ENCODE assay signal across 20 mouse cellular contexts in the genomic region with DNA sequence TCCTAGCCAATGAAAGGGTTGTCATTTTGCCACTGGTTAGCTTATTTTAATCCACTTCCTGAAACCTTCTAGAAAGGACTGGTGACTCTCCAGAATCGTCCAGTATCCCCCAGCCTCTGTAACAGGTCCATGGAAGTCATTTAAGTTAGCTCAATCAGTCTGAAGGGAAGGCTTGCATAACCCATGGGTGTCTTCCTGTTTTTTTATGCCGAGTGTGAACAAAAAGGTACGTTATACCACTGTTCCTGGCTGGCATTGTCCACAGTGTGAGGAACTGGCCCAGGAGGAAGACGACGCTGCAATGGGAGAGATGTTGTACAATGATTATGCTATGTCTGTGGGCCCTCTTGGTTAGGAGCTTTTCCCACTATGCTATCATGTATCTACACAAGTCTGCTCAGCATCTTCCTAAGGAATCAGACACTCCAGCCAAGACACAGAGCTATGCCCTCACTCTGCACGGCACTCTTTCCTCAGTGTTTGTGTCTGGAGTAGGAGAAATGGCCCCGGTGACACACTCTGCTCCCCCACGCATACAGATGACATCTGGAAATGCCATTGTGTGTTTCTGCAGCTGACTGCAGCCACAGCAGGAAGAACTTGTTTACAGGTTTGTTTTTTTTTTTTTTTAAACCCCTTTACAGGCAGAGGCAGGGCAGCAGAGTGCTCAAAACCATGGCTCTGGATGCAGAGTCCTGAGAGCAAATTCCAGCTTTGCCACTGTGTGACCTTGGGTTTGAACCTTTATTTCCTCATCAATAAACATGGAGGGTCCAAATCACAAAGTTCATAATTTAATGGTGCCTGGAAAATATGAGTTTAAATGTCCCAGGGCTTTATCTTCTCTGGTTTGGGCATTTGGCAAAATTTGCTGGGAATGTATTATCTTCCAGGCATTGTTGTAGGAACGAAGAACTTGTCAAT. TPM values are rescaled to one million over a fixed set of nuclear protein-coding genes. Genes with fewer than 3 reads are reported as not detected.
DNase-seq lines count a peak whose midpoint lies in the region; ATAC-seq and TF ChIP-seq lines count a peak whose summit lies in the region.
"Had no signal": no experiment of that assay in that cellular context is flagged by ENCODE, and none has a peak within 500 bp of the region (broad histone marks: within the 10 kb centered on the region; RNA-seq: fewer than 3 reads in every experiment).

No protein-coding gene starts in this region.

- DNase-seq in kidney, adult 2 months = peak; percentile 38
- no peak for DNase-seq in kidney, adult 18-20 months
- DNase-seq in heart, adult 9 months (ENCODE audit: low spot score in 2 of 2) = peak; percentile 71 to 78
- no peak for DNase-seq in forebrain, embryonic 14.5 days (ENCODE audit: low spot score)
- DNase-seq in testis, postnatal 14 days (ENCODE audit: low spot score) = no peak
- DNase-seq: cerebellum, postnatal 14 days; left cerebral cortex, postnatal 4 days; retina, postnatal 1 day had no signal

- H3K4me2 ChIP-seq in forebrain, embryonic 14.5 days (ENCODE audit: low read length) = no peak overlapping the region
- H3K4me2 ChIP-seq: heart, embryonic 13.5 days; hindbrain, embryonic 12.5 days; liver, embryonic 12.5 days; midbrain, embryonic 13.5 days had no signal

- H3K9ac ChIP-seq in forebrain, embryonic 14.5 days (ENCODE audit: low read length) = no peak overlapping the region
- H3K9ac ChIP-seq: heart, embryonic 13.5 days; hindbrain, embryonic 12.5 days; liver, embryonic 12.5 days; midbrain, embryonic 13.5 days had no signal

- no peak overlapping the region for H3K27ac ChIP-seq in kidney, adult 2 months (ENCODE audit: insufficient read depth, low read depth, low read length)
- H3K27ac ChIP-seq in brown adipose tissue, adult 24 weeks (replicated peaks; ENCODE audit: low read depth, low read length) = peak overlapping the region; percentile 81
- H3K27ac ChIP-seq in forebrain, embryonic 14.5 days (ENCODE audit: low read depth, low read length) = no peak overlapping the region
- H3K27ac ChIP-seq: embryonic facial prominence, embryonic 10.5 days; heart, embryonic 13.5 days; hindbrain, embryonic 12.5 days; kidney, postnatal 0 days; layer of hippocampus, adult 2 months; liver, embryonic 12.5 days; midbrain, embryonic 13.5 days had no signal

- no peak for TF ChIP-seq POLR2A in kidney, adult 2 months (IDR thresholded peaks at IDR 0.05; ENCODE audit: low read depth, low read length)

- no peak overlapping the region for H3K4me3 ChIP-seq in kidney, adult 2 months (ENCODE audit: insufficient read depth, low read depth, low read length)
- no peak overlapping the region for H3K4me3 ChIP-seq in brown adipose tissue, adult 24 weeks (ENCODE audit: insufficient read depth, low read depth, low read length)
- H3K4me3 ChIP-seq in megakaryocyte, embryonic 14.5 days (replicated peaks) = peak overlapping the region; percentile 15
- no peak overlapping the region for H3K4me3 ChIP-seq in forebrain, embryonic 14.5 days (ENCODE audit: low read depth, low read length)
- H3K4me3 ChIP-seq: embryonic facial prominence, embryonic 10.5 days; heart, embryonic 13.5 days; hindbrain, embryonic 12.5 days; layer of hippocampus, adult 2 months; liver, embryonic 12.5 days; midbrain, embryonic 13.5 days; myocyte had no signal

- TF ChIP-seq CTCF in kidney, adult 2 months (conservative IDR thresholded peaks at IDR 0.05; ENCODE audit: insufficient read depth, insufficient read length, low read depth, low read length) = no peak

- H3K36me3 ChIP-seq in kidney, adult 2 months (ENCODE audit: control insufficient read depth, insufficient read depth, low read length) = no peaks in the 10 kb centered on the region
- no peaks in the 10 kb centered on the region for H3K36me3 ChIP-seq in megakaryocyte, embryonic 14.5 days (replicated peaks; ENCODE audit: low read length)
- H3K36me3 ChIP-seq in forebrain, embryonic 14.5 days (ENCODE audit: control insufficient read depth, insufficient read depth, low read length) = no peaks in the 10 kb centered on the region
- H3K36me3 ChIP-seq: embryonic facial prominence, embryonic 10.5 days; heart, embryonic 13.5 days; hindbrain, embryonic 12.5 days; liver, embryonic 12.5 days; midbrain, embryonic 13.5 days had no signal

- WGBS in kidney, adult 2 months = 62% methylated on average over 9 of the region's 9 CpGs
- 78% methylated on average over 9 of the region's 9 CpGs for WGBS in forebrain, embryonic 14.5 days

- no peak for ATAC-seq in forebrain, embryonic 14.5 days
- ATAC-seq: forebrain, embryonic 16.5 days; inflammation-experienced regulatory T-cells, adult 6 months; liver, embryonic 12.5 days; midbrain, embryonic 13.5 days had no signal

- no peaks in the 10 kb centered on the region for H3K27me3 ChIP-seq in kidney, adult 2 months (replicated peaks; ENCODE audit: control insufficient read depth, insufficient read depth, low read length)
- H3K27me3 ChIP-seq in megakaryocyte, embryonic 14.5 days (replicated peaks) = no peaks in the 10 kb centered on the region
- no peaks in the 10 kb centered on the region for H3K27me3 ChIP-seq in forebrain, embryonic 14.5 days (replicated peaks; ENCODE audit: control insufficient read depth, insufficient read depth, low read length)
- H3K27me3 ChIP-seq: heart, embryonic 13.5 days; hindbrain, embryonic 12.5 days; midbrain, embryonic 13.5 days had no signal

- no peaks in the 10 kb centered on the region for H3K9me3 ChIP-seq in megakaryocyte, embryonic 14.5 days
- H3K9me3 ChIP-seq in forebrain, embryonic 14.5 days (replicated peaks; ENCODE audit: control insufficient read depth, low read length) = no peaks in the 10 kb centered on the region
- H3K9me3 ChIP-seq: embryonic facial prominence, embryonic 10.5 days; heart, embryonic 13.5 days; hindbrain, embryonic 12.5 days; liver, embryonic 12.5 days; midbrain, embryonic 13.5 days had no signal

- peaks cover 6% of the 10 kb centered on the region for H3K4me1 ChIP-seq in kidney, adult 2 months (ENCODE audit: control insufficient read depth, insufficient read depth, low read length)
- H3K4me1 ChIP-seq in brown adipose tissue, adult 24 weeks (ENCODE audit: control insufficient read depth, insufficient read depth, insufficient read length, low read length) = peaks cover 17% of the 10 kb centered on the region; the same call in 1 of the 2 replicates
- peaks cover 50% of the 10 kb centered on the region for H3K4me1 ChIP-seq in megakaryocyte, embryonic 14.5 days
- no peaks in the 10 kb centered on the region for H3K4me1 ChIP-seq in forebrain, embryonic 14.5 days (ENCODE audit: control insufficient read depth, insufficient read depth, low read length)
- H3K4me1 ChIP-seq: embryonic facial prominence, embryonic 10.5 days; hindbrain, embryonic 12.5 days; midbrain, embryonic 13.5 days had no signal

RNA-seq across cellular contexts. Expression of a gene that starts 15.5 kb away (rescaled TPM):
- polyA plus RNA-seq in kidney, adult 2 months (2012; rRNA removed) = 59.3 and 62.3 TPM in 2 replicates
- polyA plus RNA-seq in brown adipose tissue, adult 24 weeks (2012; ENCODE audit: insufficient read depth, insufficient read length, missing spikeins) = 61.4 and 63.8 TPM in 2 replicates
- 4.7 and 12.2 TPM in 2 replicates for polyA plus RNA-seq in megakaryocyte, embryonic 14.5 days (2012; ENCODE audit: insufficient read depth, low replicate concordance)
- polyA plus RNA-seq in forebrain, embryonic 14.5 days (2014; fragmentation: Nextera tagmentation; extraction: Ambion mirVana) = 0.97 and 1.1 TPM in 2 replicates

Comparison
In these comparisons a context has a peak if more than half of its experiments do, and no peak if none do; other contexts are left out.
1. DNase-seq: peak in kidney, adult 2 months (single experiment) and heart, adult 9 months (2 of 2); none in kidney, adult 18-20 months (single experiment), forebrain, embryonic 14.5 days (single experiment) and testis, postnatal 14 days (single experiment).